Mouse (Mus musculus): ENCODE data around the gene Alyref. TPM values are rescaled to one million over a fixed set of nuclear protein-coding genes. Genes with fewer than 3 reads are reported as not detected.

The Alyref gene
- polyA plus RNA-seq, 1 experiment from 2014 or later: 254 TPM

DNA sequence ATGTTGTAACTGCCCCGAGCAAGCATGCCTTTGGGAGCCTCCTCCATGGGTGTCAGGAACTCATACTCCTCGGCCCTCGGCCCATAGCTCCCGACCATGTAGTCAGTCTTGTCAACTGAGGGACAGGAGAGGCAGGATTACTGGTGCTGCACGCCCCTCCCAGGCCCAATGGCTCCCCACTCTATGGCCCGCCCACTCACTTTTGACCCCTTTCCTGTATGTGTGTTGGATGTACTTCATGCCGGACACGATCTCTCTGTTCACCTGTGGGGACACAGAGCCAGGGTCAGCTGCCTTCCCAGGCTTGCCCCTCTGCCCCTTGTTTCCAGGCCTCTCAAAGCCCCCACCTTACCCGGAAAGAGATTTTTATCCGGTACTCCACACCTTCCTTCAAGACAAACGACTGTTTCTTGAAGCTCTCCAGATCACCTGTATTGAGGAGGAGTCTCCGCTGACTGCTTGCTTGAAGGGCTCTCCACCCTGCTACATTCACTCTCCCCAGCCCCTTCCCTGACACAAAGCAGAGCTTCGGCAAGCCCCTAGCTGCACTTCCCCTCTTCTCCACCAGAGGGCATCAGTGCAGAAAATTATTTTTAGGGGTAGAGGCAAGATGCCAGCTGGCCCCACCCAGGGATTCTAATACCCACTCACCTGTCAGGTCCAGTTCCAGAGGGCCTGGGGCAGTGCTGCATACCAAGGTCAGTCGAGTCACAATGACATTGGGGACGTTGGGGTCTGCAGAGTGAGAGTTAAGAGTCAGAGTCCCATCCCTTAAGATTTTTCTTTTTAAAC, 18.7 kb downstream of the Alyref start:
- no peak for ATAC-seq (ENCODE audit: insufficient number of reproducible peaks, insufficient read depth, low FRiP score, low read depth)
- WGBS: 43% methylated on average over 15 of the region's 15 CpGs
- no peaks in the 10 kb centered on the region for H3K27me3 ChIP-seq (ENCODE audit: control insufficient read depth, insufficient read depth, low read length)
- H3K36me3 ChIP-seq (ENCODE audit: control insufficient read depth, insufficient read depth, low read length): peaks cover 43% of the 10 kb centered on the region
- peak overlapping the region in 1 of 2 experiments; percentile 91; a peak in 2 of 4 replicates for H3K27ac ChIP-seq (replicated peaks in 1 of 2; ENCODE audit: control insufficient read depth in 1 of 2, insufficient read depth in 1 of 2, low read depth in 2 of 2, low read length in 2 of 2)
- H3K4me3 ChIP-seq (ENCODE audit: control insufficient read depth in 1 of 2, insufficient read depth in 1 of 2, low read depth in 1 of 2, low read length in 2 of 2): peak overlapping the region; percentile 81 to 91
- H3K4me1 ChIP-seq (ENCODE audit: control insufficient read depth in 2 of 2, insufficient read depth in 2 of 2, low read length in 2 of 2): peaks cover 21 to 26% of the 10 kb centered on the region in 2 experiments
- 0 out of 2 replicates have a peak, but pooled peaks cover 3% of the 10 kb centered on the region for H3K9me3 ChIP-seq (ENCODE audit: control insufficient read depth, low read length)
- peak overlapping the region; percentile 95 for H3K9ac ChIP-seq (ENCODE audit: low read length)
- H3K4me2 ChIP-seq (ENCODE audit: low read length): peak overlapping the region; percentile 93

DNA sequence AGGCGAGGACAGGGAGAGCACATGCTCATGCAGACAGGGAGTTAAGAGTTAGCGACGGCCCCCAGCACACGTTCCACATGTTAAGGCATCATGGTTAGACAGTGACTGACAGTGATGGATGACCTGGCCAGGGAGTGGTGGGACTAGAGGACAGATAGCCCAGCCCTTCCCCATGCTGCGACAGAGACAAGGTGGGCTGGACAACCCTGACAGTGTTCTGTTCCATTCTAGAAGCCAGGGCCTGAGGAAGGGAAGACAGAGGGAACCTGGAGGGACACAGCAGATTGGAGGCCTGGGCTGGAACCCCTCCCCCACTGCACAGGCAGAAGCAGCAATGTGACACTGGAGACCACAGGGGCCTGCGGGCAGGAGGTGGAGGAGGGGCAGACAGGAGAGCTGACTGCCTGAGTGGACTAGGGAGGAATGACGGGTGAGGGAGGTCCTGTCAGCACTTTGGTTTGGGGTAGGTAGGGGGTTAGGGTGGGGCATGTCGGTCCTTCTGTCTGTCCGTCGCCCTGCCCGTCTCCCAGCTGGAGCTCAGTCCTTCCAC, 19.4 kb downstream of the Alyref start:
- Histone ChIP-seq H3K27me3 (ENCODE audit: control insufficient read depth, insufficient read depth, low read length) (no peaks in the 10 kb centered on the region), H3K4me2 (ENCODE audit: low read length) (no peak overlapping the region), H3K4me3 (ENCODE audit: control insufficient read depth in 1 of 2, insufficient read depth in 1 of 2, low read depth in 1 of 2, low read length in 2 of 2) (no peak overlapping the region), H3K27ac (replicated peaks in 1 of 2; ENCODE audit: control insufficient read depth in 1 of 2, insufficient read depth in 1 of 2, low read depth in 2 of 2, low read length in 2 of 2) (no peak overlapping the region), H3K9me3 (ENCODE audit: control insufficient read depth, low read length) (0 out of 2 replicates have a peak, but pooled peaks cover under 1% of the 10 kb centered on the region), H3K4me1 (ENCODE audit: control insufficient read depth in 2 of 2, insufficient read depth in 2 of 2, low read length in 2 of 2) (peaks cover 24 to 34% of the 10 kb centered on the region in 2 experiments), H3K9ac (ENCODE audit: low read length) (no peak overlapping the region), H3K36me3 (ENCODE audit: control insufficient read depth, insufficient read depth, low read length) (peaks cover 37% of the 10 kb centered on the region)
- ATAC-seq (ENCODE audit: insufficient number of reproducible peaks, insufficient read depth, low FRiP score, low read depth): no peak
- WGBS: 63% methylated on average over 11 of the region's 11 CpGs

DNA sequence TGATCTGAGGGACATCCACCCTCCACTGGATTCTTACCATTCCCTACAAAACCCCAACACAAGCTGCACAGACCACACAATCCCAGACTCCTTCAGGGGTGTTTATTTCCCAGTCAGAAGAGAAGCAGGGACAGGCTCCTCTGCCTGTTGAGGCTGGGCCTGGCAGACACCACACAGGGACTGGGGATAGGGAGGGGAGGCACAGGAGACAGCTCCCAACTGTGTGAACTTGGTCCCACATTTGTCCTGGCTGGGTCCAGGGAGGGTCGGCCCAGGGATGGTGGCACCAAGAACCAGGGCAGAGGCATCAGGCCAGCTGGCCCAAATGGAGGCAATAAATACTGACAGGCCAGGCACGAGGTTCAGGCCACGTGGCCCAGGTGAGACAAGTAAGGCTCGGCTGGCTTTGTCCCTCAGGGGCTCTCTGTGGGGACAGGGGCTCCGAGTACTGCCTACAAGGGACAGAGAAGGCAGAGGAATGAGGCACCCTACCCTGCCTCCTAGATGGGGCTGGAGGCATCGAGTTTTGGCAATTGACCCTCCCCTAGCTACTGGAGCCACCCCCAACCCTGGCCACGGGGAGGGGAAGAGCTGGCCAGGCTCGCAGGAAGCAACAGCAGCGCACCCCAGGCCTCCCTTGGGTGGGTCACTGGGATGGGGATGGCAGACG, 20.0 kb downstream of the Alyref start:
- H3K36me3 ChIP-seq (ENCODE audit: control insufficient read depth, insufficient read depth, low read length): peaks cover 36% of the 10 kb centered on the region
- no peak overlapping the region for H3K27ac ChIP-seq (replicated peaks in 1 of 2; ENCODE audit: control insufficient read depth in 1 of 2, insufficient read depth in 1 of 2, low read depth in 2 of 2, low read length in 2 of 2)
- no peak overlapping the region for H3K4me2 ChIP-seq (ENCODE audit: low read length)
- no peak for ATAC-seq (ENCODE audit: insufficient number of reproducible peaks, insufficient read depth, low FRiP score, low read depth)
- 77% methylated on average over 10 of the region's 10 CpGs for WGBS
- no peaks in the 10 kb centered on the region for H3K27me3 ChIP-seq (ENCODE audit: control insufficient read depth, insufficient read depth, low read length)
- no peaks in the 10 kb centered on the region for H3K9me3 ChIP-seq (ENCODE audit: control insufficient read depth, low read length)
- no peak overlapping the region for H3K9ac ChIP-seq (ENCODE audit: low read length)
- H3K4me1 ChIP-seq (ENCODE audit: control insufficient read depth in 2 of 2, insufficient read depth in 2 of 2, low read length in 2 of 2): peaks cover 24 to 34% of the 10 kb centered on the region in 2 experiments
- H3K4me3 ChIP-seq (ENCODE audit: control insufficient read depth in 1 of 2, insufficient read depth in 1 of 2, low read depth in 1 of 2, low read length in 2 of 2): no peak overlapping the region

DNA sequence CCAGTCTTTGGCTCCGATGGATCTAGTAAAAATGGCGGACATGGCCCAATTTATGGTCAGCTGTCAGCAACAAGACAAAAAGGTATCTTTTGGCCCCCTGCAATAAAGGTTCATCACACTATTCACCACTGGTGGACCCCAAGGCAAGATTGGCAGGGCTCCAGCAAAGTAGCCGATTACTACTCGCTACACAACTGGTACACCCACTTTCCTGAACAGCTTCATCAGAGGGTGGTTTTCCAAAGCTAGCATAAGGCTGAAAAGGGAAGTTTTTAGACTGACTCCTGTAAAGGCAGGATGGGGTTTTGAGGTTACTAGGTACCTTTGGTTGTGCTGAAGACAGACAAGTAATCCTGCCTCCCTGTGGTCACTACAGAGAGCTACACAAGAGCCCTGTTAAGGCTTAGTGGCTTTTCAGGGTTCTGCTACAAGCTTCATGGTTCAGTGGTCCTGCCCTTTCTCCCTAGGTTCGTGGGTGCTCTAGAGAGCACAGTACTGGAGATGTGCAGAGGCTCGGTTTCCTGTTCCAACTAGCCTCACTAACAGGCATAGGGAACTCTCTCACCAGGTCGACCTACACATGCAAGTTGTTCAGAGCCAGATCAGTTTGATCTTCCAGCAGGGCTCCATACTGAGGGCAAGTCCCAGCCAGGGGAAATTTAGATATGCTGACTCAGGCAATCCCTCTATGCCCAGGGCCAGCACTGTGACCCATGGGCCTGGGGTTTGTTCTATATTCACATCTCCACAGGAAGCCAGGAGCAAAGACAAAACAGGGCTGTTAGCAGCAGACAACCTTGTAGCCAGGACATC, 20.7 kb downstream of the Alyref start:
- peaks cover 36% of the 10 kb centered on the region for H3K36me3 ChIP-seq (ENCODE audit: control insufficient read depth, insufficient read depth, low read length)
- no peak overlapping the region for H3K9ac ChIP-seq (ENCODE audit: low read length)
- no peak overlapping the region for H3K27ac ChIP-seq (replicated peaks in 1 of 2; ENCODE audit: control insufficient read depth in 1 of 2, insufficient read depth in 1 of 2, low read depth in 2 of 2, low read length in 2 of 2)
- WGBS: 87% methylated on average over 7 of the region's 7 CpGs
- no peak for ATAC-seq (ENCODE audit: insufficient number of reproducible peaks, insufficient read depth, low FRiP score, low read depth)
- no peak overlapping the region for H3K4me2 ChIP-seq (ENCODE audit: low read length)
- no peaks in the 10 kb centered on the region for H3K27me3 ChIP-seq (ENCODE audit: control insufficient read depth, insufficient read depth, low read length)
- H3K4me1 ChIP-seq (ENCODE audit: control insufficient read depth in 2 of 2, insufficient read depth in 2 of 2, low read length in 2 of 2): peaks cover 24 to 34% of the 10 kb centered on the region in 2 experiments
- H3K9me3 ChIP-seq (ENCODE audit: control insufficient read depth, low read length): no peaks in the 10 kb centered on the region
- H3K4me3 ChIP-seq (ENCODE audit: control insufficient read depth in 1 of 2, insufficient read depth in 1 of 2, low read depth in 1 of 2, low read length in 2 of 2): no peak overlapping the region

DNA sequence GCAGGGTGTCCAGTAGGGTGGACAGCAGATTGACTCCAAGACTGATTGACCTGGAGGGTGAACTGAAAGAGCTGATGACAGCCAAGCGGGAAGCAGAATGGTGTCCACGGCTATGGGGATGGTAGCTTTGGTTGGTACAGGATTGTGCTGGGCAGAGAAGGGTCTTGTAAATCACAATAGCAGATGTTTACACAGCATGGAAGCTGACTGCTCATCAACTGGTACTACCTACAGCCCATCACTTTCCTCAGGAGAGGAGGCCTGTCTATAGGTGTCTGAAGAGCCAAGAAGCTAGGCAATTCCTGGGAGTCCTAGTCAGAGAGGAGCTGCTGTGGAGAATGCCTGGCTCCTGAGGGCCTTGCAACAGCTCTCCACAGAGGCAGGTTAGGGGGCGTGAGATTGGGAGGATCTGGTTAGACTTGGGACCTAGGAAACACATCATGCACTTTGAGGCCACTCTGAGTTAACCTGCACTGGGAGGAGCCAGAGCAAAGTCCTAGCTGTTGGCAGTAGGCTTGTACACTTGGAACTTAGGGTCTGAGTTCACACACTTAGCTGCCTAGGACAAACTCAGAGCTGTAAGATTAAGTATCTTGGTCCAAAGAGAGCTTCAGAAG, 21.7 kb downstream of the Alyref start:
- Histone ChIP-seq H3K36me3 (ENCODE audit: control insufficient read depth, insufficient read depth, low read length) (peaks cover 39% of the 10 kb centered on the region), H3K4me1 (ENCODE audit: control insufficient read depth in 2 of 2, insufficient read depth in 2 of 2, low read length in 2 of 2) (peaks cover 20 to 32% of the 10 kb centered on the region in 2 experiments), H3K4me3 (ENCODE audit: control insufficient read depth in 1 of 2, insufficient read depth in 1 of 2, low read depth in 1 of 2, low read length in 2 of 2) (no peak overlapping the region), H3K27me3 (ENCODE audit: control insufficient read depth, insufficient read depth, low read length) (no peaks in the 10 kb centered on the region), H3K9ac (ENCODE audit: low read length) (no peak overlapping the region), H3K27ac (replicated peaks in 1 of 2; ENCODE audit: control insufficient read depth in 1 of 2, insufficient read depth in 1 of 2, low read depth in 2 of 2, low read length in 2 of 2) (no peak overlapping the region), H3K4me2 (ENCODE audit: low read length) (no peak overlapping the region), H3K9me3 (ENCODE audit: control insufficient read depth, low read length) (no peaks in the 10 kb centered on the region)
- no peak for ATAC-seq (ENCODE audit: insufficient number of reproducible peaks, insufficient read depth, low FRiP score, low read depth)
- WGBS: 75% methylated on average over 3 of the region's 3 CpGs

DNA sequence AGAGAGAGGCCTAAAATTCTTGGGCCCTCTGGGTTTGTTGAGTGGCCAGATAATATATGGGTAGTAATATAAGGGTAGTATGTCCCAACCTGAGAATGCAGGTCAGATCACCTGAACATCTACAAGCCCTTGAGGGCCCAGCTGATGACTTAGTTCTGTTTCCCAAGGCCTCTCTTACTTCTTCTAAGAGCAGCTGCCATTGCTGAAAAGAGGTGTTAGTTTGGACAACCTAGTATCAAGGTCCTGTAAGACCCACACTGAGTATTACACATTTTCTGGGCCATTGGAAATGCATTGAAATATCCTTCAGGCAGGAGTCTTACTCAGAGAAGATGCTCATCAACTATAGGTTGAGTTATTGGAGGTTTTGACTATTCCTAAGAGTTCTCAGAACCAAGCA, 22.2 kb downstream of the Alyref start:
- Histone ChIP-seq H3K4me1 (ENCODE audit: control insufficient read depth in 2 of 2, insufficient read depth in 2 of 2, low read length in 2 of 2) (peaks cover 25 to 38% of the 10 kb centered on the region in 2 experiments), H3K27me3 (ENCODE audit: control insufficient read depth, insufficient read depth, low read length) (no peaks in the 10 kb centered on the region), H3K4me3 (ENCODE audit: control insufficient read depth in 1 of 2, insufficient read depth in 1 of 2, low read depth in 1 of 2, low read length in 2 of 2) (no peak overlapping the region), H3K4me2 (ENCODE audit: low read length) (no peak overlapping the region), H3K9me3 (ENCODE audit: control insufficient read depth, low read length) (no peaks in the 10 kb centered on the region), H3K36me3 (ENCODE audit: control insufficient read depth, insufficient read depth, low read length) (peaks cover 44% of the 10 kb centered on the region), H3K9ac (ENCODE audit: low read length) (no peak overlapping the region), H3K27ac (replicated peaks in 1 of 2; ENCODE audit: control insufficient read depth in 1 of 2, insufficient read depth in 1 of 2, low read depth in 2 of 2, low read length in 2 of 2) (no peak overlapping the region)
- no peak for ATAC-seq (ENCODE audit: insufficient number of reproducible peaks, insufficient read depth, low FRiP score, low read depth)

DNA sequence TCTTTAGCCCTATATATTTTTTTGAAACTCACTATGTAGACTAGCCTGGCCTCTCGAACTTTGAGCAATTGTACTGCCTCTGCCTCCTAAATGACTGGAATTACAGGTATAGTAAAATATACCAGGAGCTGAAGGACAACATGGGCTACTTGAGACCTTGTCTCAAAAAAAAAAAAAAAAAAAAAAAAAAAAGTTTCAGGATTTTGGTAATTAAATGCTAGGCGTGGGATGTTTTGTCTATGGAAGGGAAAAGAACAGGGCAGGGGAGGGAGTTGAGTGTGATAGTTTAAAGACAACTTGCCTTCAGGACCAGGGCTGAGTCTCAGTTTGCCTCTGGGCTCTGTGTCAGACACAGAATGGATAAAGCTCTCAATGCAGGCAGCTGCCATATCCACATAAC, 23.1 kb downstream of the Alyref start:
- peak overlapping the region in 1 of 2 experiments; percentile 99; a peak in 1 of 4 replicates for H3K27ac ChIP-seq (replicated peaks in 1 of 2; ENCODE audit: control insufficient read depth in 1 of 2, insufficient read depth in 1 of 2, low read depth in 2 of 2, low read length in 2 of 2)

More for the DNA sequence above, 23.1 kb downstream of the Alyref start:
- H3K4me1 ChIP-seq (ENCODE audit: control insufficient read depth in 2 of 2, insufficient read depth in 2 of 2, low read length in 2 of 2): peaks cover 19 to 34% of the 10 kb centered on the region in 2 experiments
- ATAC-seq (ENCODE audit: insufficient number of reproducible peaks, insufficient read depth, low FRiP score, low read depth): no peak
- no peaks in the 10 kb centered on the region for H3K9me3 ChIP-seq (ENCODE audit: control insufficient read depth, low read length)
- no peak overlapping the region; the same call in 1 of the 2 replicates for H3K9ac ChIP-seq (ENCODE audit: low read length)
- no peak overlapping the region for H3K4me3 ChIP-seq (ENCODE audit: control insufficient read depth in 1 of 2, insufficient read depth in 1 of 2, low read depth in 1 of 2, low read length in 2 of 2)
- H3K27me3 ChIP-seq (ENCODE audit: control insufficient read depth, insufficient read depth, low read length): no peaks in the 10 kb centered on the region
- peaks cover 50% of the 10 kb centered on the region for H3K36me3 ChIP-seq (ENCODE audit: control insufficient read depth, insufficient read depth, low read length)
- 82% methylated on average over 2 of the region's 2 CpGs for WGBS
- no peak overlapping the region for H3K4me2 ChIP-seq (ENCODE audit: low read length)
